Mouse (Mus musculus): ENCODE results near the gene Zfp771. TPM values are rescaled to one million over a fixed set of nuclear protein-coding genes. Genes with fewer than 3 reads are reported as not detected.

Gene Zfp771
- total RNA-seq, 2 experiments from 2014 or later, result 55.2 to 57.9 TPM

- no peak for DNase-seq (ENCODE audit: low spot score in 2 of 2)
Measured at GRCm38 (mm10) chr7:127281114-127281513, 37.0 kb downstream of the Zfp771 start.

GRCm38 (mm10) chr7:127282190-127282589, 38.1 kb downstream of the Zfp771 start:
- no peak for DNase-seq (ENCODE audit: low spot score in 2 of 2)

DNA sequence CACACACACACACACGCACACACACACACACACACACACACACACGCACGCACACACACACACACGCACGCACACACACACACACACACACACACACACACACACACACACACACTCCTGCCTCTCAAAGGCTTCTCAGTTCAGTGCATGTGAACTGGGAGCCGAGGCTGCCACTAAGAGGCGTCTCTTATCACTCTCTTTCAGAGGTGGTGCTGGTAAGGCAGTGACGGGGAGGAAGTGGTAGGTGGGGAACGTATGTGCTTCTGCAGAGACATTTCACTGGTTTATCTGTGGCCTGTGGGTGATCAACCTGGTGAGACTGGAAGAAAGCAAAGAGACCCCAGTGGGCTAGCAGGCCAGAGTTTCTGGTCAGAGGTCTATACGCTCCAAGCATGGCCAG, 41.1 kb downstream of the Zfp771 start:
- DNase-seq (ENCODE audit: low spot score in 2 of 2), result no peak

GRCm38 (mm10) chr7:127287940-127288339, 43.9 kb downstream of the Zfp771 start:
- DNase-seq (ENCODE audit: low spot score in 2 of 2), result no peak

DNA sequence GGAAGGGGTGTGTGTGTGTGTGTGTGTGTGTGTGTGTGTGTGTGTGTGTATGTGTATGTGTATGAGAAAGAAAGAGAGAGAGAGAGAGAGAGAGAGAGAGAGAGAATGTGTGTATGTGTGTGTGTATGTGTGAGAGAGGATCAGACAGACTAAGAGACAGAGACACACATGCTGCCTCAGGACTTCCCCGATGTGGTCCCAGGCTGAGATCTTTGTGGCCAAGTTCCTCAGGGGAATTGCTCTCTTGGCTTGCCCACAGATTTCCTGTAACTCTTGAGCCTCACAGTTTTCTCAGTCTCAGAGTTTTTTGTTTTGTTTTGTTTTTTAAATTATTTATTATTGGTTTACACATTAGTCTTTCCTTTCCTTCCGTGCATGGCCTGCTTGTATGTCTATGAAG, 45.2 kb downstream of the Zfp771 start:
- no peak for DNase-seq (ENCODE audit: low spot score in 2 of 2)

- DNase-seq (ENCODE audit: low spot score in 2 of 2), result no peak
Measured at GRCm38 (mm10) chr7:127290142-127290541, 46.1 kb downstream of the Zfp771 start.

- no peak for DNase-seq (ENCODE audit: low spot score in 2 of 2)
Measured at GRCm38 (mm10) chr7:127296098-127296497, 52.0 kb downstream of the Zfp771 start, which contains the start of gene Itgal. TSS of gene Itgal (plus strand) at chr7:127296260.

GRCm38 (mm10) chr7:127296786-127297555, 52.9 kb downstream of the Zfp771 start:
- DNase-seq (ENCODE audit: low spot score in 2 of 2), result no peak

DNA sequence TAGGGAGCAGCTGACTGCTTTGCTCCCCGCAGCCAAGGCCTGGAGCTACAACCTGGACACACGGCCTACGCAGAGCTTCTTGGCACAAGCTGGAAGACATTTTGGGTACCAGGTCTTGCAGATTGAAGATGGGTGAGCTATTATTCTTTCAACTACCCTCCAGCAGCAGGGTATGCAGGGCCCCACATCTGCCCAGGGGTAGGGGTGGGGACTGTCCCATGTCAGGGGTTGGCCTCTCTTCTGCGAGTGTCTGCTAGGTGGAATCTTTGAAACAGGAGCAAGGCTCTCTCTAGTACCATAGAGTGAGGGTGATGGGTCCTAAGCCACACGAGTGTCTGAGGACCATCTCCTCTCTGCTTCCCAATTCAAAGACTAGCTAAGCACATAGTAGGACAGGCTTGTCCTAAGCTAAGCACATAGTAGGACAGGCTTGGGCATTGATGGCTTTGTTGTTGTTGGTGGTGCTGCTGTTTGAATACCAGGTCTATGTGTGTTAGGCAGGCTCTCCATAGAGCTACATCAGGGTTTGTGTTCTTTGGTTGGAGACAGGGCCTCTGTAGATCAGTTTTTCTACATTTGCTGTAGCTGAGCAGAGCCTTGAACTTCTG, 53.6 kb downstream of the Zfp771 start:
- DNase-seq (ENCODE audit: low spot score in 2 of 2), result no peak

Other genes with a start within 250 kb of the Zfp771 start
- gene Mvp, start 229.7 kb upstream of the Zfp771 start, total RNA-seq (2021), result 1 to 10 TPM; 8.6 to 9.5 TPM
- gene Pagr1b, start 227.8 kb upstream of the Zfp771 start, total RNA-seq (2021), result not detected
- 10 to 100 TPM; 18.7 to 35.6 TPM for gene Pagr1a, start 226.9 kb upstream of the Zfp771 start, total RNA-seq (2021)
- gene Gm42742, start 223.2 kb upstream of the Zfp771 start, total RNA-seq (2021), result 10 to 100 TPM; 45.7 to 55.3 TPM
- 100 to 1,000 TPM; 202 to 211 TPM for gene Prrt2, start 223.1 kb upstream of the Zfp771 start, total RNA-seq (2021)
- gene Maz, start 217.2 kb upstream of the Zfp771 start, total RNA-seq (2021), result 100 to 1,000 TPM; 205 to 207 TPM
- gene Kif22, start 201.8 kb upstream of the Zfp771 start, total RNA-seq (2021), result 1 to 10 TPM; 3.6 to 5.7 TPM
- not detected for gene Zg16, start 156.9 kb upstream of the Zfp771 start, total RNA-seq (2021)
- 1 to 10 TPM; 1.1 to 1.6 TPM for gene AI467606, start 152.9 kb upstream of the Zfp771 start, total RNA-seq (2021)
- gene Qprt, start 122.0 kb upstream of the Zfp771 start, total RNA-seq (2021), result under 1 TPM; 0.54 to 0.63 TPM
- under 1 TPM; 0.09 to 0.16 TPM for gene Spn, start 106.5 kb upstream of the Zfp771 start, total RNA-seq (2021)
- 10 to 100 TPM; 88.0 to 90.2 TPM for gene Cd2bp2, start 48.2 kb upstream of the Zfp771 start, total RNA-seq (2021)
- 10 to 100 TPM; 90.8 to 94.1 TPM for gene Tbc1d10b, start 35.8 kb upstream of the Zfp771 start, total RNA-seq (2021)
- 1 to 10 TPM; 2.1 to 3.0 TPM for gene Mylpf, start 35.4 kb upstream of the Zfp771 start, total RNA-seq (2021)
- 10 to 100 TPM; 21.3 to 22.1 TPM for gene Zfp553, start 11.2 kb upstream of the Zfp771 start, total RNA-seq (2021)
- 1 to 10 TPM; 4.4 to 4.5 TPM for gene Sept1, start 11.1 kb upstream of the Zfp771 start, total RNA-seq (2021)
- 10 to 100 TPM; 20.8 to 23.2 TPM for gene Dctpp1, start 16.4 kb downstream of the Zfp771 start, total RNA-seq (2021)
- gene Sephs2, start 29.8 kb downstream of the Zfp771 start, total RNA-seq (2021), result 10 to 100 TPM; 33.4 to 35.8 TPM
- gene Itgal, start 52.0 kb downstream of the Zfp771 start, total RNA-seq (2021), result under 1 TPM; 0.42 to 0.86 TPM
- gene Zfp768, start 101.3 kb downstream of the Zfp771 start, total RNA-seq (2021), result 10 to 100 TPM; 13.7 to 14.5 TPM
- gene Zfp747, start 131.8 kb downstream of the Zfp771 start, total RNA-seq (2021), result 1 to 10 TPM; 6.6 to 7.4 TPM
- gene 9130019O22Rik, start 142.9 kb downstream of the Zfp771 start, total RNA-seq (2021), result 1 to 10 TPM; 3.9 to 4.8 TPM
- gene E430018J23Rik, start 149.4 kb downstream of the Zfp771 start, total RNA-seq (2021), result 1 to 10 TPM; 7.4 to 7.6 TPM
- 1 to 10 TPM; 4.3 to 4.8 TPM for gene Zfp764, start 162.5 kb downstream of the Zfp771 start, total RNA-seq (2021)
- gene Zfp688, start 177.8 kb downstream of the Zfp771 start, total RNA-seq (2021), result 10 to 100 TPM; 12.7 to 15.7 TPM
- 1 to 10 TPM; 5.4 to 6.2 TPM for gene Zfp689, start 204.9 kb downstream of the Zfp771 start, total RNA-seq (2021)
- 10 to 100 TPM; 24.6 to 33.0 TPM for gene Prr14, start 215.3 kb downstream of the Zfp771 start, total RNA-seq (2021)
- 10 to 100 TPM; 54.5 to 57.8 TPM for gene Fbrs, start 234.9 kb downstream of the Zfp771 start, total RNA-seq (2021)

Data from left cerebral cortex, adult 18-20 months (tissue).